Comparison of ENCODE assay signal across 19 mouse cellular contexts in genomic region chr13:103073461-103073860, GRCm38 (mm10).
"Had no signal": no experiment of that assay in that cellular context is flagged by ENCODE, and none has a peak within 500 bp of the region (broad histone marks: within the 10 kb centered on the region; RNA-seq: fewer than 3 reads in every experiment).

No protein-coding gene starts in this region.

- H3K4me3 ChIP-seq: limb, embryonic 10.5 days; limb, embryonic 13.5 days; liver, embryonic 12.5 days; liver, embryonic 15.5 days; lung, embryonic 15.5 days; stomach, embryonic 15.5 days had no signal

- H3K36me3 ChIP-seq: limb, embryonic 10.5 days; limb, embryonic 13.5 days; liver, embryonic 12.5 days; liver, embryonic 15.5 days; lung, embryonic 15.5 days; stomach, embryonic 15.5 days had no signal

- H3K9ac ChIP-seq: limb, embryonic 13.5 days; liver, embryonic 12.5 days; liver, embryonic 15.5 days; lung, embryonic 15.5 days; stomach, embryonic 15.5 days had no signal

- H3K27me3 ChIP-seq: limb, embryonic 13.5 days; liver, embryonic 12.5 days; liver, embryonic 15.5 days; lung, embryonic 15.5 days; stomach, embryonic 15.5 days had no signal

- H3K27ac ChIP-seq: limb, embryonic 10.5 days; limb, embryonic 13.5 days; liver, embryonic 12.5 days; liver, embryonic 15.5 days; lung, embryonic 15.5 days; macrophage; stomach, embryonic 15.5 days had no signal

- H3K9me3 ChIP-seq: limb, embryonic 10.5 days; limb, embryonic 13.5 days; liver, embryonic 12.5 days; liver, embryonic 15.5 days; lung, embryonic 15.5 days; stomach, embryonic 15.5 days had no signal

- DNase-seq: kidney, adult 9 months; kidney, postnatal 14 days; kidney, postnatal 4 days; liver; lung, adult 18-20 months; lung, postnatal 14 days; midbrain, embryonic 14.5 days; retina, postnatal 1 day; right cerebral cortex, postnatal 25 days; spleen, adult 18-20 months; thymus, postnatal 25 days had no signal

- ATAC-seq: liver, embryonic 12.5 days had no signal

- H3K4me2 ChIP-seq: limb, embryonic 13.5 days; liver, embryonic 12.5 days; liver, embryonic 15.5 days; lung, embryonic 15.5 days; midbrain, embryonic 11.5 days; stomach, embryonic 15.5 days had no signal

- H3K4me1 ChIP-seq: limb, embryonic 10.5 days; limb, embryonic 13.5 days; liver, embryonic 12.5 days; liver, embryonic 15.5 days; lung, embryonic 15.5 days; stomach, embryonic 15.5 days had no signal
